Mouse (Mus musculus) midbrain, embryonic 14.5 days (tissue): ENCODE measurements around the gene L3mbtl2. TPM values are rescaled to one million over a fixed set of nuclear protein-coding genes. Genes with fewer than 3 reads are reported as not detected.
A peak's percentile ranks its signal among the peaks of the same experiment; 100 is the strongest.

Source experiments
- ATAC-seq: fragments of 200-750 bp; cut with Nextera tagmentation; 2 replicates; pipeline ENCODE4 v1.8.0; 2017; ENCODE audit warnings: moderate number of reproducible peaks, moderate library complexity; ENCODE audit not compliant: low FRiP score, low TSS enrichment
- DNase-seq: peaks from one replicate; pipeline ENCODE4 v3.0.0-alpha.2; 2015
- H3K27ac ChIP-seq: fragments of 300-500 bp; sonication (generic); replicated peaks from 2 replicates; pipeline ENCODE4 v1.5.1; 2014; ENCODE audit warnings: mild to moderate bottlenecking, low read depth, low read length, moderate library complexity
- H3K27me3 ChIP-seq: fragments of 300-500 bp; sonication (generic); 2 replicates; pipeline ENCODE4 v1.6.1; 2014; ENCODE audit warnings: low read length, control low read depth, mixed read lengths; ENCODE audit not compliant: control insufficient read depth, insufficient read depth
- H3K36me3 ChIP-seq: fragments of 300-500 bp; sonication (generic); 2 replicates; pipeline ENCODE4 v1.6.1; 2014; ENCODE audit warnings: low read length, control low read depth; ENCODE audit not compliant: control insufficient read depth, insufficient read depth
- H3K4me1 ChIP-seq: fragments of 300-500 bp; sonication (generic); 2 replicates; pipeline ENCODE4 v1.6.1; 2014; ENCODE audit warnings: mild to moderate bottlenecking, antibody characterized with exemption, low read length, control low read depth; ENCODE audit not compliant: control insufficient read depth, insufficient read depth
- H3K4me2 ChIP-seq: fragments of 300-500 bp; sonication (generic); 2 replicates; pipeline ENCODE4 v1.6.1; 2014; ENCODE audit warnings: mild to moderate bottlenecking, low read length, moderate library complexity
- H3K4me3 ChIP-seq: fragments of 300-500 bp; sonication (generic); replicated peaks from 2 replicates; pipeline ENCODE4 v1.5.1; 2014; ENCODE audit warnings: low read depth, low read length
- H3K9ac ChIP-seq: fragments of 300-500 bp; sonication (generic); replicated peaks from 2 replicates; pipeline ENCODE4 v1.6.1; 2014; ENCODE audit warnings: mild to moderate bottlenecking, low read length, moderate library complexity
- H3K9me3 ChIP-seq: fragments of 300-500 bp; sonication (generic); 2 replicates; pipeline ENCODE4 v1.6.1; 2016; ENCODE audit warnings: low read length, control low read depth, mixed read lengths; ENCODE audit not compliant: control insufficient read depth
- WGBS: fragments of 180-500 bp; shearing (Covaris S2); extraction: QIAGEN DNeasy Blood & Tissue Kit; methylation state at CpG from one replicate; pipeline ENCODE4 v1.1.7; 2014; 5-methylcytosine and 5-hydroxymethylcytosine counted together
- polyA plus RNA-seq: library from polyadenylated mRNA; unstranded; fragments of >200 nt; fragmentation: Nextera tagmentation; extraction: Ambion mirVana; gene quantifications from 2 replicates; pipeline ENCODE4 v1.2.1, GENCODE M21; 2014

Gene L3mbtl2
- 25.4 and 29.0 TPM in 2 replicates for polyA plus RNA-seq

- no peaks in the 10 kb centered on the region for H3K27me3 ChIP-seq
- H3K9me3 ChIP-seq = no peaks in the 10 kb centered on the region
- no peak within 1 kb of the TSS; the same call in 1 of the 2 replicates for H3K27ac ChIP-seq
- H3K36me3 ChIP-seq = peaks cover 20% of the 10 kb centered on the region
- H3K4me3 ChIP-seq = peak within 1 kb of the TSS; percentile 85
- DNase-seq = peak; percentile 98
- peak within 1 kb of the TSS; percentile 70 for H3K9ac ChIP-seq
- H3K4me1 ChIP-seq = peaks cover 9% of the 10 kb centered on the region; the same call in 1 of the 2 replicates
- under 1% methylated on average over 55 of the region's 55 CpGs for WGBS
- H3K4me2 ChIP-seq = peak within 1 kb of the TSS; percentile 86
- peak; percentile 97 for ATAC-seq
Observed at GRCm38 (mm10) chr15:81663697-81664561, at the start of gene L3mbtl2. TSS of gene L3mbtl2 (plus strand) at chr15:81663889.

DNA sequence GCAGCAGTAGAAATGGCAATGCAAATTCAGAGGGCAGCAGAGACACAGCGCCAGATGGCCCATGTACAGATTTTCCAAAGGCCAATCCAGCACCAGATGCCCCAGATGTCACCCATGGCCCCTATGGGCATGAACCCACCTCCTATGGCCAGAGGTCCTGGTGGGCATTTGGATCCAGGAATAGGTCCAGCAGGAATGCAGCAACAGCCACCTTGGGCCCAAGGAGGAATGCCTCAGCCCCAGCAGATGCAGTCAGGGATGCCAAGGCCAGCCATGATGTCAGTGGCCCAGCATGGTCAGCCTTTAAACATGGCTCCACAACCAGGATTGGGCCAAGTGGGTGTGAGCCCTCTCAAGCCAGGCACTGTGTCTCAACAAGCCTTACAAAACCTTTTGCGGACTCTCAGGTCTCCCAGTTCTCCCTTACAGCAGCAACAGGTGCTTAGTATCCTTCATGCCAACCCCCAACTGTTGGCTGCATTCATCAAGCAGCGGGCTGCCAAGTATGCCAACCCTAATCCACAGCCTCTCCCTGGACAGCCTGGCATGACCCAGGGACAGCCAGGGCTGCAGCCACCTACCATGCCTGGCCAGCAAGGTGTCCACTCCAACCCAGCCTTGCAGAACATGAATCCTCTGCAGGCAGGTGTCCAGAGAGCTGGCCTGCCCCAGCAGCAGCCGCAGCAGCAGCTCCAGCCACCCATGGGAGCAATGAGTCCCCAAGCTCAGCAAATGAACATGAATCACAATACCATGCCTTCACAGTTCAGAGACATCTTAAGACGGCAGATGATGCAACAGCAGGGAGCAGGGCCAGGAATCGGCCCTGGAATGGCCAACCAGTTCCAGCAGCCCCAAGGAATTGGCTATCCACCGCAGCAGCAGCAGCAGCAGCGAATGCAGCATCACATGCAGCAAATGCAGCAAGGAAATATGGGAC, 13.9 kb upstream of the L3mbtl2 start:
- DNase-seq (no peak), ATAC-seq (no peak)
- 94% methylated on average over 8 of the region's 8 CpGs for WGBS

DNA sequence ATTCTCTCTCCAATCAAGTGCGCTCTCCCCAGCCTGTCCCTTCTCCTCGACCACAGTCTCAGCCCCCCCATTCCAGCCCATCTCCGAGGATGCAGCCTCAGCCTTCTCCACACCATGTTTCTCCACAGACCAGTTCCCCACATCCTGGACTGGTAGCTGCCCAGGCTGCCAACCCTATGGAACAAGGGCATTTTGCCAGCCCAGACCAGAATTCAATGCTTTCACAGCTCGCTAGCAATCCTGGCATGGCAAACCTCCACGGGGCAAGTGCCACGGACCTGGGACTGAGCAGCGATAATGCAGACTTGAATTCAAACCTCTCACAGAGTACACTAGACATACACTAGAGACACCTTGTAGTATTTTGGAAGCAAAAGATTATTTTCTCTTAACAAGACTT, 13.1 kb upstream of the L3mbtl2 start:
- 89% methylated on average over 7 of the region's 7 CpGs for WGBS
- no peaks in the 10 kb centered on the region for H3K4me1 ChIP-seq
- H3K27ac ChIP-seq = no peak overlapping the region
- H3K4me2 ChIP-seq = no peak overlapping the region
- H3K9me3 ChIP-seq = no peaks in the 10 kb centered on the region
- DNase-seq = peak; percentile 6
- no peak overlapping the region for H3K9ac ChIP-seq
- no peak for ATAC-seq
- H3K4me3 ChIP-seq = no peak overlapping the region
- no peaks in the 10 kb centered on the region for H3K27me3 ChIP-seq
- H3K36me3 ChIP-seq = peaks cover 54% of the 10 kb centered on the region

More for the DNA sequence above, 13.9 kb upstream of the L3mbtl2 start:
- Histone ChIP-seq H3K27ac (no peak overlapping the region), H3K36me3 (peaks cover 63% of the 10 kb centered on the region), H3K4me1 (no peaks in the 10 kb centered on the region), H3K9ac (no peak overlapping the region), H3K9me3 (no peaks in the 10 kb centered on the region), H3K27me3 (no peaks in the 10 kb centered on the region), H3K4me2 (no peak overlapping the region), H3K4me3 (no peak overlapping the region)

DNA sequence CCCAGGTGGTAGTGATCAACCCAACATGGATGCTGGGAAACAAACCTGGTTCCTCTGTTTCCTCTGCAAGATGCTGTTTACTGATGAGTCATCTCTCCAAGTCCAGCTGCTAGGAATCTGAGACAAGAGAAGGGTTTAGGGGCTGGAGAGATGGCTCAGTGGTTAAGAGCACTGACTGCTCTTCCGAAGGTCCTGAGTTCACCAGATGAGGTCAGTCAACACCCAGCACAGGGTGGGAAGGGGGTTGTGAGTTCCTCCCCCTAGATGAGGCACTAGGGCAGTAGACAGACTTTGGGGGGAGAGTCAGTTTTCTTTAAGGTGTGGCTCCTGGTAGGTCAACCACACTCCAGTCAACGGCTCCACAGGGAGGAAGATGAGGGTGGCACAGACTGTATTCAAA, 2.0 kb upstream of the L3mbtl2 start:
- Histone ChIP-seq H3K9me3 (no peaks in the 10 kb centered on the region), H3K27me3 (no peaks in the 10 kb centered on the region), H3K27ac (no peak overlapping the region), H3K4me1 (peaks cover 9% of the 10 kb centered on the region; the same call in 1 of the 2 replicates), H3K4me2 (no peak overlapping the region), H3K4me3 (no peak overlapping the region), H3K9ac (no peak overlapping the region), H3K36me3 (no peaks in the 10 kb centered on the region)
- no peak for ATAC-seq
- DNase-seq = no peak
- 86% methylated on average over 2 of the region's 2 CpGs for WGBS

DNA sequence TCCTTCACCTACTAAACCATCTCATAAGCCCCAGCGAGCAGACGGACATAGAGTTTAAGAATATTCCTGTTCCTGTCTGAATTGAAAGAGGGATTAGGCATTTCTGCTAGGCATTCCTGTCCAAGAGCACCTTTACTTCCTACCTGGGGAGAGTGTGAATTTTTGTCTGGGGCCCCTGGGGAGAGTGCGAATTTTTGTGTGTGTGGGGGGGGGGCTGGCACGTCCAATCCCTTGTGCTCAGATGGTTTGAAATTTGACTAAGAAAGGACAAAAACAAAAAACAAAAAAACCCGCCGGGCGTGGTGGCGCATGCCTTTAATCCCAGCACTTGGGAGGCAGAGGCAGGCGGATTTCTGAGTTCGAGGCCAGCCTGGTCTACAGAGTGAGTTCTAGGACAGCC, 408 bp upstream of the L3mbtl2 start:
- ATAC-seq (0 out of 2 replicates have a peak, but pooled peaks have one; percentile 2), DNase-seq (no peak)
- Histone ChIP-seq H3K4me1 (peaks cover 9% of the 10 kb centered on the region; the same call in 1 of the 2 replicates), H3K27me3 (no peaks in the 10 kb centered on the region), H3K9me3 (no peaks in the 10 kb centered on the region), H3K27ac (no peak overlapping the region), H3K9ac (no peak overlapping the region), H3K4me3 (peak overlapping the region; percentile 85), H3K36me3 (peaks cover 13% of the 10 kb centered on the region), H3K4me2 (peak overlapping the region; percentile 86)
- WGBS = 70% methylated on average over 10 of the region's 10 CpGs

DNA sequence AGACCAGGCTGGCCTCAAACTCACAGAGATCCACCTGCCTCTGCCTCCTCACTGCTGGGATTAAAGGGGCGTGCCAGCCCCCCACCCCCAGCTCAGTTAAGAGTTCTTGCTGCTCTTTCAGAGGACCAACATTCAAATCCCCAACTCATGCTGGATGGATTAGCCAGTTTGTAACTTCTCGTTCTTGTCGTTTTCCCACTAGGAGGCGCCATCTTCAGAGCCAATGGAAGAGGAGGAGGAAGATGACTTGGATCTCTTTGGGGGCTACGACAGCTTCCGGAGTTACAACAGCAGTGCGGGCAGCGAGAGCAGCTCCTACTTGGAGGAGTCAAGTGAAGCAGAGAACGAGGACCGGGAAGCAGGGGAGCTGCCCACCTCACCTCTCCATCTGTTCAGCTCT, 3.3 kb downstream of the L3mbtl2 start:
- 92% methylated on average over 10 of the region's 10 CpGs for WGBS
- ATAC-seq (no peak), DNase-seq (no peak)
- H3K27ac ChIP-seq = no peak overlapping the region
- H3K4me2 ChIP-seq = no peak overlapping the region
- no peaks in the 10 kb centered on the region for H3K27me3 ChIP-seq
- H3K4me1 ChIP-seq = peaks cover 9% of the 10 kb centered on the region; the same call in 1 of the 2 replicates
- no peak overlapping the region for H3K4me3 ChIP-seq
- H3K9me3 ChIP-seq = no peaks in the 10 kb centered on the region
- H3K36me3 ChIP-seq = peaks cover 37% of the 10 kb centered on the region
- H3K9ac ChIP-seq = no peak overlapping the region

GRCm38 (mm10) chr15:81670231-81670640, 6.5 kb downstream of the L3mbtl2 start:
- 88% methylated on average over 4 of the region's 4 CpGs for WGBS
- Histone ChIP-seq H3K36me3 (peaks cover 57% of the 10 kb centered on the region), H3K9me3 (no peaks in the 10 kb centered on the region), H3K4me2 (no peak overlapping the region), H3K9ac (no peak overlapping the region), H3K4me1 (no peaks in the 10 kb centered on the region), H3K4me3 (no peak overlapping the region), H3K27me3 (no peaks in the 10 kb centered on the region), H3K27ac (no peak overlapping the region)
- ATAC-seq (no peak), DNase-seq (peak; percentile 77)

- H3K4me1 ChIP-seq = no peaks in the 10 kb centered on the region
- no peak overlapping the region for H3K9ac ChIP-seq
- H3K36me3 ChIP-seq = peaks cover 59% of the 10 kb centered on the region
- no peaks in the 10 kb centered on the region for H3K27me3 ChIP-seq
- H3K4me2 ChIP-seq = no peak overlapping the region
- 96% methylated on average over 3 of the region's 3 CpGs for WGBS
- DNase-seq (no peak), ATAC-seq (no peak)
- H3K9me3 ChIP-seq = no peaks in the 10 kb centered on the region
- H3K27ac ChIP-seq = no peak overlapping the region
- H3K4me3 ChIP-seq = no peak overlapping the region
Observed at GRCm38 (mm10) chr15:81676637-81677036, 12.9 kb downstream of the L3mbtl2 start.
